In the genomic region with DNA sequence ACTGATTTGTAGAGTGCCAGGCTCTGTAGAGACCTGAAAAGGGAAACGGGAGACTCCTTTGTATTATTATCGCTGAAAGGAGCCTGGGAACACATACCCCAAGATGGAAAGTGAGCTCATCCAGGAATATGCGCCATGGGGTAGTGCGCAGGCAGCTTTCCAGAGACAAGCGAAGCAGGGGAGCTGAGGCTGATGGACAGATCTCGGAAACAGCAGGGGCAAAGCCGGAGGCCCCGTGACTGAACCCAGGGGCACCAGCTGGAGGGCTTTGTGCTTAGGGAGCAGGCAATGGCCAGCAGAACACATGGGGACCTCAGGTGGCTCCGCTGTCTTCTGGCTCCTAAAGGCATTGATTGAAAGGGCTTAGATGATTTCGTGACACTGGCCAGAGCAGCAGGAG, we compare ENCODE assay signal across 8 mouse cellular contexts. TPM values are rescaled to one million over a fixed set of nuclear protein-coding genes. Genes with fewer than 3 reads are reported as not detected.
A peak's percentile ranks its signal among the peaks of the same experiment; 100 is the strongest.
DNase-seq lines count a peak whose midpoint lies in the region; ATAC-seq and TF ChIP-seq lines count a peak whose summit lies in the region.
"Had no signal": no experiment of that assay in that cellular context is flagged by ENCODE, and none has a peak within 500 bp of the region (broad histone marks: within the 10 kb centered on the region; RNA-seq: fewer than 3 reads in every experiment).

No protein-coding gene starts in this region.

- H3K9ac ChIP-seq in forebrain, embryonic 16.5 days (replicated peaks; ENCODE audit: low read depth, low read length), result peak overlapping the region; percentile 42
- H3K9ac ChIP-seq in midbrain, embryonic 11.5 days (ENCODE audit: low read length), result peak overlapping the region; percentile 20
- H3K9ac ChIP-seq: liver, embryonic 13.5 days had no signal

- peak; percentile 43 for ATAC-seq in forebrain, embryonic 16.5 days
- peak; percentile 82 for ATAC-seq in midbrain, embryonic 11.5 days (ENCODE audit: low FRiP score)

- intact Hi-C loops in gastrocnemius, adult 2 months (cut with DNase I), result no loop called here

- peak; percentile 83 for DNase-seq in brain, embryonic 14.5 days (ENCODE audit: low read depth)
- peak; percentile 80 to 85 for DNase-seq in cerebellum, adult 2 months
- peak; percentile 93 for DNase-seq in midbrain, embryonic 11.5 days (ENCODE audit: low spot score, missing footprints)
- DNase-seq in kidney, postnatal 36 days, result no peak
- no peak for DNase-seq in ovary, adult 18-20 months (ENCODE audit: low spot score)
- no peak for DNase-seq in gastrocnemius, adult 2 months
- DNase-seq: liver, embryonic 13.5 days had no signal

- TF ChIP-seq POLR2A in brain, embryonic 14.5 days (IDR thresholded peaks at IDR 0.05; ENCODE audit: borderline replicate concordance, extremely low read depth, insufficient read depth, insufficient read length, poor library complexity, severe bottlenecking), result no peak
- no peak for TF ChIP-seq POLR2A in cerebellum, adult 2 months (IDR thresholded peaks at IDR 0.05; ENCODE audit: borderline replicate concordance, insufficient read depth, low read length)

- H3K4me3 ChIP-seq in cerebellum, adult 2 months (replicated peaks; ENCODE audit: insufficient read depth, low read depth, low read length), result peak overlapping the region; percentile 35
- no peak overlapping the region for H3K4me3 ChIP-seq in forebrain, embryonic 16.5 days (replicated peaks; ENCODE audit: low read length)
- H3K4me3 ChIP-seq in midbrain, embryonic 11.5 days (ENCODE audit: low read depth, low read length), result no peak overlapping the region
- H3K4me3 ChIP-seq in gastrocnemius, adult 2 months, result no peak overlapping the region
- H3K4me3 ChIP-seq: liver, embryonic 13.5 days had no signal

- WGBS in cerebellum, adult 2 months, result 3% methylated on average over 10 of the region's 10 CpGs
- 4% methylated on average over 10 of the region's 10 CpGs for WGBS in forebrain, embryonic 16.5 days
- 4% methylated on average over 10 of the region's 10 CpGs for WGBS in midbrain, embryonic 11.5 days

- TF ChIP-seq CTCF in brain, embryonic 14.5 days (IDR thresholded peaks at IDR 0.05; ENCODE audit: borderline replicate concordance, extremely low read depth, insufficient read depth, insufficient read length), result no peak
- no peak for TF ChIP-seq CTCF in cerebellum, adult 2 months (IDR thresholded peaks at IDR 0.05; ENCODE audit: borderline replicate concordance, insufficient read depth, low read depth, low read length)
- no peak for TF ChIP-seq CTCF in gastrocnemius, adult 2 months (IDR thresholded peaks at IDR 0.05)

- peak overlapping the region; percentile 97 for H3K27ac ChIP-seq in cerebellum, adult 2 months (ENCODE audit: insufficient read depth, low read length)
- no peak overlapping the region for H3K27ac ChIP-seq in forebrain, embryonic 16.5 days (ENCODE audit: low read length)
- H3K27ac ChIP-seq in midbrain, embryonic 11.5 days (ENCODE audit: low read depth, low read length), result peak overlapping the region; percentile 80
- H3K27ac ChIP-seq in gastrocnemius, adult 2 months, result no peak overlapping the region
- H3K27ac ChIP-seq: liver, embryonic 13.5 days had no signal

- no peaks in the 10 kb centered on the region for H3K36me3 ChIP-seq in forebrain, embryonic 16.5 days (ENCODE audit: control insufficient read depth, insufficient read depth)
- no peaks in the 10 kb centered on the region for H3K36me3 ChIP-seq in midbrain, embryonic 11.5 days (ENCODE audit: control insufficient read depth, insufficient read depth, low read length)
- H3K36me3 ChIP-seq: liver, embryonic 13.5 days had no signal

- H3K27me3 ChIP-seq in cerebellum, adult 2 months (ENCODE audit: control insufficient read depth, insufficient read depth, low read length), result no peaks in the 10 kb centered on the region
- H3K27me3 ChIP-seq in forebrain, embryonic 16.5 days (replicated peaks; ENCODE audit: control insufficient read depth, insufficient read depth, low read length), result no peaks in the 10 kb centered on the region
- H3K27me3 ChIP-seq in midbrain, embryonic 11.5 days (ENCODE audit: control insufficient read depth, insufficient read depth, low read length), result no peaks in the 10 kb centered on the region
- H3K27me3 ChIP-seq: liver, embryonic 13.5 days had no signal

- no peaks in the 10 kb centered on the region for H3K9me3 ChIP-seq in forebrain, embryonic 16.5 days (ENCODE audit: control insufficient read depth, low read length)
- no peaks in the 10 kb centered on the region for H3K9me3 ChIP-seq in midbrain, embryonic 11.5 days (ENCODE audit: control insufficient read depth, low read length)
- H3K9me3 ChIP-seq: liver, embryonic 13.5 days had no signal

- peaks cover 69% of the 10 kb centered on the region for H3K4me1 ChIP-seq in cerebellum, adult 2 months (ENCODE audit: control insufficient read depth, insufficient read depth, low read length)
- H3K4me1 ChIP-seq in forebrain, embryonic 16.5 days (replicated peaks; ENCODE audit: control insufficient read depth, insufficient read depth, low read length), result peaks cover 24% of the 10 kb centered on the region
- H3K4me1 ChIP-seq in midbrain, embryonic 11.5 days (ENCODE audit: control insufficient read depth, insufficient read depth, low read length), result peaks cover 29% of the 10 kb centered on the region
- H3K4me1 ChIP-seq: liver, embryonic 13.5 days had no signal

- H3K4me2 ChIP-seq in forebrain, embryonic 16.5 days (ENCODE audit: low read length), result peak overlapping the region; percentile 29
- H3K4me2 ChIP-seq in midbrain, embryonic 11.5 days, result peak overlapping the region; percentile 19; the same call in 1 of the 2 replicates
- H3K4me2 ChIP-seq: liver, embryonic 13.5 days had no signal

RNA-seq across cellular contexts. Expression of a gene that starts 13.1 kb away (rescaled TPM):
- 9.2 and 13.5 TPM in 2 replicates for polyA plus RNA-seq in brain, embryonic 14.5 days (2012; rRNA removed)
- polyA plus RNA-seq in cerebellum, adult 2 months (2012; rRNA removed), result 113 and 136 TPM in 2 replicates
- 6.6 and 11.3 TPM in 2 replicates for polyA plus RNA-seq in forebrain, embryonic 16.5 days (2015; fragmentation: Nextera tagmentation; extraction: Ambion mirVana)
- polyA plus RNA-seq in midbrain, embryonic 11.5 days (2014; fragmentation: Nextera tagmentation; extraction: Ambion mirVana), result 8.0 and 9.1 TPM in 2 replicates
- total RNA-seq in gastrocnemius, adult 2 months (2021), result under 1 TPM; 0.08 to 0.36 TPM

Comparison
In these comparisons a context has a peak if more than half of its experiments do, and no peak if none do; other contexts are left out.
1. DNase-seq: peak in brain, embryonic 14.5 days (single experiment), cerebellum, adult 2 months (2 of 2) and midbrain, embryonic 11.5 days (single experiment); none in kidney, postnatal 36 days (0 of 2), ovary, adult 18-20 months (single experiment) and gastrocnemius, adult 2 months (single experiment).
2. H3K27ac ChIP-seq: peak in cerebellum, adult 2 months (single experiment) and midbrain, embryonic 11.5 days (single experiment); none in forebrain, embryonic 16.5 days (single experiment) and gastrocnemius, adult 2 months (single experiment).